In genomic region chr12:112217681-112218080, GRCm38 (mm10) we compare ENCODE assay signal across 10 mouse cellular contexts.
DNase-seq lines count a peak whose midpoint lies in the region; ATAC-seq and TF ChIP-seq lines count a peak whose summit lies in the region.
"Had no signal": no experiment of that assay in that cellular context is flagged by ENCODE, and none has a peak within 500 bp of the region (broad histone marks: within the 10 kb centered on the region; RNA-seq: fewer than 3 reads in every experiment).

No protein-coding gene starts in this region.

- no peaks in the 10 kb centered on the region for H3K36me3 ChIP-seq in kidney, embryonic 16.5 days (ENCODE audit: insufficient read depth, low read length)
- H3K36me3 ChIP-seq in forebrain, embryonic 10.5 days (replicated peaks), result no peaks in the 10 kb centered on the region
- H3K36me3 ChIP-seq in intestine, embryonic 16.5 days (ENCODE audit: control insufficient read depth, insufficient read depth, low read length), result no peaks in the 10 kb centered on the region
- no peaks in the 10 kb centered on the region for H3K36me3 ChIP-seq in liver, postnatal 0 days (replicated peaks; ENCODE audit: insufficient read depth, low read length)
- H3K36me3 ChIP-seq: liver, embryonic 15.5 days had no signal

- H3K4me2 ChIP-seq in kidney, embryonic 16.5 days (replicated peaks; ENCODE audit: low read depth, low read length), result no peak overlapping the region
- no peak overlapping the region for H3K4me2 ChIP-seq in intestine, embryonic 16.5 days (ENCODE audit: low read depth, low read length)
- no peak overlapping the region for H3K4me2 ChIP-seq in liver, postnatal 0 days (ENCODE audit: low read depth, low read length)
- H3K4me2 ChIP-seq: liver, embryonic 15.5 days had no signal

- H3K9me3 ChIP-seq in kidney, embryonic 16.5 days (ENCODE audit: low read length), result no peaks in the 10 kb centered on the region
- H3K9me3 ChIP-seq in forebrain, embryonic 10.5 days, result no peaks in the 10 kb centered on the region
- H3K9me3 ChIP-seq in intestine, embryonic 16.5 days (ENCODE audit: control insufficient read depth, low read length), result no peaks in the 10 kb centered on the region
- H3K9me3 ChIP-seq in liver, postnatal 0 days (ENCODE audit: low read length), result no peaks in the 10 kb centered on the region
- H3K9me3 ChIP-seq: liver, embryonic 15.5 days had no signal

- peak; percentile 63 for DNase-seq in kidney, adult 11 months
- DNase-seq in forebrain, embryonic 10.5 days (ENCODE audit: extremely low spot score, low spot score), result no peak
- peak; percentile 52 for DNase-seq in liver, postnatal 0 days
- DNase-seq in thymus, adult 18-20 months, result no peak
- no peak for DNase-seq in embryo, embryonic 9.5 days (ENCODE audit: extremely low spot score)
- DNase-seq in lung, adult 18-20 months, result no peak

- no peak overlapping the region for H3K9ac ChIP-seq in kidney, embryonic 16.5 days (replicated peaks; ENCODE audit: low read length)
- H3K9ac ChIP-seq in intestine, embryonic 16.5 days (ENCODE audit: low read depth, low read length), result no peak overlapping the region
- H3K9ac ChIP-seq in liver, postnatal 0 days (replicated peaks), result no peak overlapping the region
- H3K9ac ChIP-seq: liver, embryonic 15.5 days had no signal

- H3K27ac ChIP-seq in kidney, embryonic 16.5 days (ENCODE audit: low read length), result no peak overlapping the region
- H3K27ac ChIP-seq in forebrain, embryonic 10.5 days, result peak overlapping the region; percentile 77
- no peak overlapping the region for H3K27ac ChIP-seq in intestine, embryonic 16.5 days (ENCODE audit: low read length)
- H3K27ac ChIP-seq in liver, postnatal 0 days (ENCODE audit: low read depth), result no peak overlapping the region
- H3K27ac ChIP-seq: liver, embryonic 15.5 days; stomach, postnatal 0 days had no signal

- no peak for TF ChIP-seq EP300 in liver, postnatal 0 days (IDR thresholded peaks at IDR 0.05; ENCODE audit: low read depth)

- no peak for TF ChIP-seq CTCF in liver, postnatal 0 days (IDR thresholded peaks at IDR 0.05; ENCODE audit: low read depth)

- no peak for ATAC-seq in kidney, embryonic 16.5 days (ENCODE audit: low FRiP score, low TSS enrichment)
- ATAC-seq in intestine, embryonic 16.5 days, result 0 out of 2 replicates have a peak, but pooled peaks have one; percentile 47
- peak; percentile 77 for ATAC-seq in liver, postnatal 0 days

- peaks cover 4% of the 10 kb centered on the region; the same call in 1 of the 2 replicates for H3K4me1 ChIP-seq in kidney, embryonic 16.5 days (ENCODE audit: insufficient read depth, low read length)
- H3K4me1 ChIP-seq in forebrain, embryonic 10.5 days, result peaks cover 83% of the 10 kb centered on the region
- peaks cover 9% of the 10 kb centered on the region; the same call in 1 of the 2 replicates for H3K4me1 ChIP-seq in intestine, embryonic 16.5 days (ENCODE audit: control insufficient read depth, insufficient read depth, low read length)
- no peaks in the 10 kb centered on the region for H3K4me1 ChIP-seq in liver, postnatal 0 days (ENCODE audit: insufficient read depth)
- H3K4me1 ChIP-seq: liver, embryonic 15.5 days had no signal

- peaks cover 19% of the 10 kb centered on the region; the same call in 1 of the 2 replicates for H3K27me3 ChIP-seq in kidney, embryonic 16.5 days (ENCODE audit: insufficient read depth, low read length)
- peaks cover 27% of the 10 kb centered on the region for H3K27me3 ChIP-seq in forebrain, embryonic 10.5 days (ENCODE audit: poor library complexity, severe bottlenecking)
- no peaks in the 10 kb centered on the region for H3K27me3 ChIP-seq in intestine, embryonic 16.5 days (replicated peaks; ENCODE audit: control insufficient read depth, insufficient read depth, low read length)
- no peaks in the 10 kb centered on the region for H3K27me3 ChIP-seq in liver, postnatal 0 days (ENCODE audit: insufficient read depth, low read length)
- H3K27me3 ChIP-seq: liver, embryonic 15.5 days had no signal

- H3K4me3 ChIP-seq in kidney, embryonic 16.5 days (ENCODE audit: low read length), result no peak overlapping the region
- no peak overlapping the region for H3K4me3 ChIP-seq in forebrain, embryonic 10.5 days
- H3K4me3 ChIP-seq in intestine, embryonic 16.5 days (ENCODE audit: low read length), result no peak overlapping the region
- H3K4me3 ChIP-seq in liver, postnatal 0 days (ENCODE audit: low read depth, low read length), result no peak overlapping the region
- H3K4me3 ChIP-seq: liver, embryonic 15.5 days had no signal

- WGBS in kidney, embryonic 16.5 days, result 56% methylated on average over 3 of the region's 3 CpGs
- WGBS in forebrain, embryonic 10.5 days, result 71% methylated on average over 3 of the region's 3 CpGs
- 47% methylated on average over 3 of the region's 3 CpGs for WGBS in intestine, embryonic 16.5 days
- 46% methylated on average over 3 of the region's 3 CpGs for whole genome bisulfite sequencing in liver, postnatal 0 days (ENCODE audit: insufficient replicate concordance)

Comparison
In these comparisons a context has a peak if more than half of its experiments do, and no peak if none do; other contexts are left out.
1. DNase-seq: peak in kidney, adult 11 months (single experiment) and liver, postnatal 0 days (single experiment); none in forebrain, embryonic 10.5 days (single experiment), thymus, adult 18-20 months (0 of 2), embryo, embryonic 9.5 days (single experiment) and lung, adult 18-20 months (0 of 2).